Mouse (Mus musculus) C2C12 (cell line): ENCODE results near the gene Rassf1. TPM values are rescaled to one million over a fixed set of nuclear protein-coding genes. Genes with fewer than 3 reads are reported as not detected.
"Not testable (repeated sequence)": the region's sequence is repeated elsewhere in the genome, so short reads cannot be mapped to it uniquely, and the experiment has no call there.

Source experiments
- H3K27me3 ChIP-seq: one replicate; pipeline ENCODE4 v1.6.1; 2011; ENCODE audit not compliant: control insufficient read depth, insufficient read depth, insufficient read length
- H3K36me3 ChIP-seq: one replicate; pipeline ENCODE4 v1.6.1; 2011; ENCODE audit not compliant: control insufficient read depth, insufficient read depth
- H3K4me3 ChIP-seq: one replicate; pipeline ENCODE4 v1.5.1; 2011; ENCODE audit warnings: mild to moderate bottlenecking, control low read depth; ENCODE audit not compliant: poor library complexity, insufficient read depth, severe bottlenecking
- H3K79me2 ChIP-seq: one replicate; pipeline ENCODE4 v1.6.1; 2011; ENCODE audit not compliant: control insufficient read depth, insufficient read depth
- H3K79me3 ChIP-seq: one replicate; pipeline ENCODE4 v1.6.1; 2011; ENCODE audit warnings: low read depth, control low read depth
- H3ac ChIP-seq: one replicate; pipeline ENCODE3; 2011; ENCODE audit warnings: low read depth; ENCODE audit not compliant: control insufficient read depth, insufficient read length
- CEBPB ChIP-seq: IDR thresholded peaks from one replicate; pipeline ENCODE4 v1.6.1; 2011; ENCODE audit warnings: low read depth, mild to moderate bottlenecking, control low read depth, moderate library complexity
- CTCF ChIP-seq: IDR thresholded peaks from one replicate; pipeline ENCODE4 v1.5.1; 2011; ENCODE audit not compliant: control insufficient read depth, insufficient read depth, insufficient read length
- FOSL1 ChIP-seq: IDR thresholded peaks from one replicate; pipeline ENCODE4 v1.8.0; 2011; ENCODE audit warnings: mild to moderate bottlenecking, low read length; ENCODE audit not compliant: poor library complexity, insufficient read depth, severe bottlenecking
- MAX ChIP-seq: IDR thresholded peaks from one replicate; pipeline ENCODE4 v1.6.1; 2011; ENCODE audit warnings: mild to moderate bottlenecking, control low read depth
- MYOD1 ChIP-seq: IDR thresholded peaks from one replicate; pipeline ENCODE4 v1.6.1; 2011; ENCODE audit warnings: low read depth; ENCODE audit not compliant: control insufficient read depth, insufficient read length
- MYOG ChIP-seq: IDR thresholded peaks from one replicate; pipeline ENCODE4 v1.6.1; 2011; ENCODE audit not compliant: control insufficient read depth, insufficient read length; ENCODE audit errors: extremely low read depth
- USF1 ChIP-seq: IDR thresholded peaks from one replicate; pipeline ENCODE4 v1.6.1; 2011; ENCODE audit warnings: low read depth, mild to moderate bottlenecking, control low read depth, moderate library complexity
- polyA plus RNA-seq: library from polyadenylated mRNA; unstranded; fragments of >200 nt; fragmentation: generic; extraction: Trizol; gene quantifications from one replicate; pipeline ENCODE4 v1.2.1, GENCODE M21; 2012; ENCODE audit warnings: missing spikeins

The Rassf1 gene
- polyA plus RNA-seq, 1 experiment = 89.7 TPM

- H3K27me3 ChIP-seq = no peaks in the 10 kb centered on the region
- no peak overlapping the region for H3ac ChIP-seq
- peaks cover 10% of the 10 kb centered on the region for H3K36me3 ChIP-seq
- H3K79me2 ChIP-seq = peaks cover 26% of the 10 kb centered on the region
- H3K4me3 ChIP-seq = no peak overlapping the region
- TF ChIP-seq MYOG = no peak
- TF ChIP-seq MYOD1 = no peak
- TF ChIP-seq MAX = no peak
- no peak for TF ChIP-seq USF1
- no peak for TF ChIP-seq FOSL1
- no peak for TF ChIP-seq CEBPB
- no peak for TF ChIP-seq CTCF
- peaks cover 12% of the 10 kb centered on the region for H3K79me3 ChIP-seq
Measured at GRCm38 (mm10) chr9:107571534-107572326, 20.4 kb downstream of the Rassf1 start.

GRCm38 (mm10) chr9:107572327-107572662, 20.9 kb downstream of the Rassf1 start:
- H3K36me3 ChIP-seq = peaks cover 10% of the 10 kb centered on the region
- no peak for TF ChIP-seq MYOG
- TF ChIP-seq FOSL1 = no peak
- no peak for TF ChIP-seq CTCF
- no peak for TF ChIP-seq CEBPB
- TF ChIP-seq MYOD1 = no peak
- no peak for TF ChIP-seq MAX
- TF ChIP-seq USF1 = no peak
- no peak overlapping the region for H3K4me3 ChIP-seq

GRCm38 (mm10) chr9:107573774-107574173, 22.4 kb downstream of the Rassf1 start:
- H3K4me3 ChIP-seq, H3K27me3 ChIP-seq, H3ac ChIP-seq, H3K36me3 ChIP-seq: not testable (repeated sequence)
- H3K79me3 ChIP-seq = peaks cover 12% of the 10 kb centered on the region
- peaks cover 26% of the 10 kb centered on the region for H3K79me2 ChIP-seq

More at GRCm38 (mm10) chr9:107572327-107572662, 20.9 kb downstream of the Rassf1 start:
- H3K79me2 ChIP-seq = peaks cover 26% of the 10 kb centered on the region
- H3ac ChIP-seq = no peak overlapping the region
- peaks cover 12% of the 10 kb centered on the region for H3K79me3 ChIP-seq
- no peaks in the 10 kb centered on the region for H3K27me3 ChIP-seq

- H3K79me3 ChIP-seq = peaks cover 2% of the 10 kb centered on the region
- H3K36me3 ChIP-seq = peaks cover 10% of the 10 kb centered on the region
- H3ac ChIP-seq = no peak overlapping the region
- H3K27me3 ChIP-seq = no peaks in the 10 kb centered on the region
- no peak overlapping the region for H3K4me3 ChIP-seq
- TF ChIP-seq CTCF (no peak), USF1 (no peak), CEBPB (no peak), FOSL1 (no peak), MYOD1 (no peak), MAX (no peak), MYOG (no peak)
- peaks cover 10% of the 10 kb centered on the region for H3K79me2 ChIP-seq
Measured at GRCm38 (mm10) chr9:107575579-107576356, 24.4 kb downstream of the Rassf1 start.

- Histone ChIP-seq H3K79me2 (peaks cover 10% of the 10 kb centered on the region), H3K79me3 (peaks cover 2% of the 10 kb centered on the region), H3K27me3 (no peaks in the 10 kb centered on the region), H3K4me3 (no peak within 1 kb of the TSS), H3ac (peak within 1 kb of the TSS; percentile 46), H3K36me3 (peaks cover 10% of the 10 kb centered on the region)
- TF ChIP-seq FOSL1 = no peak
Measured at GRCm38 (mm10) chr9:107576357-107577107, 25.2 kb downstream of the Rassf1 start, which contains the start of gene Hyal1. Hyal1 (plus strand) TSS chr9:107576927.
